Mouse (Mus musculus) left cerebral cortex, postnatal 14 days (tissue): ENCODE data around the gene 9530003J23Rik. TPM values are rescaled to one million over a fixed set of nuclear protein-coding genes. Genes with fewer than 3 reads are reported as not detected.
"Not testable (repeated sequence)": the region's sequence is repeated elsewhere in the genome, so short reads cannot be mapped to it uniquely, and the experiment has no call there.

Source experiments
- DNase-seq, 2 experiments: peaks; one replicate each; pipeline ENCODE4 v3.0.0; 2021 to 2022; ENCODE audit warnings: low spot score in 2 of 2, mixed read lengths in 1 of 2
- intact Hi-C: fragments of 180-260 bp; cut with DNase I; formaldehyde crosslinking; loops from one replicate; pipeline ENCODE4 v1.15.1; 2025
- total RNA-seq, 2 experiments: library from RNA; stranded (reverse); gene quantifications; 2 replicates each; pipeline ENCODE4 v1.2.3; 2021

Gene 9530003J23Rik
- total RNA-seq, 2 experiments from 2014 or later: not detected

GRCm38 (mm10) chr10:117234825-117235224, 3.7 kb downstream of the 9530003J23Rik start:
- DNase-seq: no peak
- intact Hi-C loops: loop anchor here (5.0 kb wide), 1 partner anchor 42 kb away; no protein-coding TSS in a partner anchor

- no peak for DNase-seq
- intact Hi-C loops: no loop called here
Observed at GRCm38 (mm10) chr10:117229826-117230225, 8.7 kb downstream of the 9530003J23Rik start.

- intact Hi-C loops: no loop called here
- DNase-seq: no peak
Observed at GRCm38 (mm10) chr10:117226002-117226401, 12.5 kb downstream of the 9530003J23Rik start.

GRCm38 (mm10) chr10:117225094-117225493, 13.4 kb downstream of the 9530003J23Rik start:
- DNase-seq: no peak
- intact Hi-C loops: no loop called here

GRCm38 (mm10) chr10:117224102-117224990, 14.2 kb downstream of the 9530003J23Rik start, which contains the start of gene Yeats4:
Gene Yeats4 (minus strand): TSS chr10:117224507.
- peak; percentile 95 for DNase-seq

GRCm38 (mm10) chr10:117223758-117224101, 14.8 kb downstream of the 9530003J23Rik start:
- intact Hi-C loops: loop anchor here (5.0 kb wide), 2 partner anchors 214 to 454 kb away; no protein-coding TSS in a partner anchor
- no peak for DNase-seq

More at GRCm38 (mm10) chr10:117224102-117224990, 14.2 kb downstream of the 9530003J23Rik start, which contains the start of gene Yeats4:
- intact Hi-C loops: loop anchor here (5.0 kb wide), 2 partner anchors 213 to 453 kb away; no protein-coding TSS in a partner anchor

GRCm38 (mm10) chr10:117222821-117223220, 15.7 kb downstream of the 9530003J23Rik start:
- DNase-seq: no peak
- intact Hi-C loops: loop anchor here (5.0 kb wide), 2 partner anchors 214 to 454 kb away; no protein-coding TSS in a partner anchor

GRCm38 (mm10) chr10:117218351-117218750, 20.2 kb downstream of the 9530003J23Rik start:
- DNase-seq: no peak
- intact Hi-C loops: no loop called here

- intact Hi-C loops: no loop called here
- DNase-seq: no peak
Observed at GRCm38 (mm10) chr10:117217246-117217840, 21.2 kb downstream of the 9530003J23Rik start.

- peak; percentile 48 to 56 for DNase-seq
- intact Hi-C loops: no loop called here
Observed at GRCm38 (mm10) chr10:117216793-117217192, 21.7 kb downstream of the 9530003J23Rik start.

- DNase-seq: no peak
- intact Hi-C loops: no loop called here
Observed at GRCm38 (mm10) chr10:117216132-117216495, 22.4 kb downstream of the 9530003J23Rik start.

- intact Hi-C loops: no loop called here
- DNase-seq: no peak
Observed at GRCm38 (mm10) chr10:117215409-117216131, 22.9 kb downstream of the 9530003J23Rik start.

- intact Hi-C loops: no loop called here
- DNase-seq: no peak
Observed at GRCm38 (mm10) chr10:117211023-117211422, 27.5 kb downstream of the 9530003J23Rik start.

- peak; percentile 47 to 64 for DNase-seq
- intact Hi-C loops: loop anchor here (5.0 kb wide), 2 partner anchors 62 to 147 kb away; partner anchors contain the start of genes Cct2 and Frs2
Observed at GRCm38 (mm10) chr10:117209469-117209938, 29.0 kb downstream of the 9530003J23Rik start.

- intact Hi-C loops: loop anchor here (5.0 kb wide), 2 partner anchors 61 to 146 kb away; partner anchors contain the start of genes Cct2 and Frs2
- not testable (repeated sequence) for DNase-seq
Observed at GRCm38 (mm10) chr10:117208787-117209186, 29.7 kb downstream of the 9530003J23Rik start.

- intact Hi-C loops: loop anchor here (5.0 kb wide), 2 partner anchors 61 to 146 kb away; partner anchors contain the start of genes Cct2 and Frs2
- no peak for DNase-seq
Observed at GRCm38 (mm10) chr10:117208221-117208620, 30.3 kb downstream of the 9530003J23Rik start.

GRCm38 (mm10) chr10:117206070-117206469, 32.4 kb downstream of the 9530003J23Rik start:
- no peak for DNase-seq
- intact Hi-C loops: loop anchor here (5.0 kb wide), 2 partner anchors 59 to 144 kb away; partner anchors contain the start of genes Cct2 and Frs2

GRCm38 (mm10) chr10:117203558-117203981, 34.9 kb downstream of the 9530003J23Rik start:
- DNase-seq: no peak
- intact Hi-C loops: no loop called here

GRCm38 (mm10) chr10:117202981-117203557, 35.4 kb downstream of the 9530003J23Rik start:
- intact Hi-C loops: no loop called here
- DNase-seq: no peak
